Mouse (Mus musculus): ENCODE data around the gene Tmem179b. TPM values are rescaled to one million over a fixed set of nuclear protein-coding genes. Genes with fewer than 3 reads are reported as not detected.

Tmem179b gene
- polyA plus RNA-seq, 1 experiment from 2014 or later, result 36.5 TPM

GRCm38 (mm10) chr19:8803879-8804660, 29.8 kb upstream of the Tmem179b start:
- H3K9ac ChIP-seq, result no peak overlapping the region
- WGBS, result 94% methylated on average over 11 of the region's 11 CpGs
- H3K4me2 ChIP-seq, result no peak overlapping the region
- no peak overlapping the region; the same call in 1 of the 2 replicates for H3K27ac ChIP-seq
- no peaks in the 10 kb centered on the region for H3K9me3 ChIP-seq (replicated peaks)
- H3K4me1 ChIP-seq, result peaks cover 12% of the 10 kb centered on the region
- H3K27me3 ChIP-seq, result peaks cover 4% of the 10 kb centered on the region; the same call in 1 of the 2 replicates
- no peak for ATAC-seq
- H3K36me3 ChIP-seq (ENCODE audit: poor library complexity, severe bottlenecking), result peaks cover 58% of the 10 kb centered on the region
- H3K4me3 ChIP-seq, result no peak overlapping the region

GRCm38 (mm10) chr19:8803204-8803780, 29.0 kb upstream of the Tmem179b start:
- peaks cover 4% of the 10 kb centered on the region; the same call in 1 of the 2 replicates for H3K27me3 ChIP-seq
- H3K9ac ChIP-seq, result peak overlapping the region; percentile 34; the same call in 1 of the 2 replicates
- H3K27ac ChIP-seq, result peak overlapping the region; percentile 94
- H3K9me3 ChIP-seq (replicated peaks), result no peaks in the 10 kb centered on the region
- peak overlapping the region; percentile 69 for H3K4me2 ChIP-seq
- peak overlapping the region; percentile 63; the same call in 1 of the 2 replicates for H3K4me3 ChIP-seq
- WGBS, result 91% methylated on average over 9 of the region's 9 CpGs
- peaks cover 51% of the 10 kb centered on the region for H3K36me3 ChIP-seq (ENCODE audit: poor library complexity, severe bottlenecking)
- peaks cover 12% of the 10 kb centered on the region for H3K4me1 ChIP-seq
- ATAC-seq, result no peak

- Histone ChIP-seq H3K9ac (peak within 1 kb of the TSS; percentile 61), H3K27ac (peak within 1 kb of the TSS; percentile 94), H3K27me3 (peaks cover 4% of the 10 kb centered on the region; the same call in 1 of the 2 replicates), H3K4me3 (peak within 1 kb of the TSS; percentile 63), H3K36me3 (ENCODE audit: poor library complexity, severe bottlenecking) (peaks cover 40% of the 10 kb centered on the region), H3K9me3 (replicated peaks) (no peaks in the 10 kb centered on the region), H3K4me1 (peaks cover 19% of the 10 kb centered on the region), H3K4me2 (peak within 1 kb of the TSS; percentile 69)
- ATAC-seq, result peak; percentile 98
- under 1% methylated on average over 30 of the region's 30 CpGs for WGBS
Observed at GRCm38 (mm10) chr19:8802130-8802821, 28.0 kb upstream of the Tmem179b start, which contains the start of gene Zbtb3. TSS of gene Zbtb3 (plus strand) at chr19:8802555.

- Histone ChIP-seq H3K4me2 (peak overlapping the region; percentile 88; the same call in 1 of the 2 replicates), H3K9me3 (replicated peaks) (no peaks in the 10 kb centered on the region), H3K9ac (no peak overlapping the region), H3K36me3 (ENCODE audit: poor library complexity, severe bottlenecking) (peaks cover 32% of the 10 kb centered on the region), H3K4me1 (peaks cover 22% of the 10 kb centered on the region), H3K27me3 (peaks cover 4% of the 10 kb centered on the region; the same call in 1 of the 2 replicates), H3K4me3 (peak overlapping the region; percentile 62; the same call in 1 of the 2 replicates), H3K27ac (no peak overlapping the region)
- no peak for ATAC-seq
Observed at GRCm38 (mm10) chr19:8798947-8799315, 24.7 kb upstream of the Tmem179b start.

- ATAC-seq, result peak; percentile 72
- H3K9me3 ChIP-seq (replicated peaks), result no peaks in the 10 kb centered on the region
- peak within 1 kb of the TSS; percentile 88 for H3K4me2 ChIP-seq
- peak within 1 kb of the TSS; percentile 62 for H3K4me3 ChIP-seq
- peaks cover 32% of the 10 kb centered on the region for H3K36me3 ChIP-seq (ENCODE audit: poor library complexity, severe bottlenecking)
- 2% methylated on average over 25 of the region's 25 CpGs for WGBS
- peaks cover 22% of the 10 kb centered on the region for H3K4me1 ChIP-seq
- H3K9ac ChIP-seq, result peak within 1 kb of the TSS; percentile 77
- 0 out of 2 replicates have a peak within 1 kb of the TSS, but pooled peaks have one; percentile 12 for H3K27ac ChIP-seq
- peaks cover 4% of the 10 kb centered on the region; the same call in 1 of the 2 replicates for H3K27me3 ChIP-seq
Observed at GRCm38 (mm10) chr19:8798264-8798946, 24.1 kb upstream of the Tmem179b start, which contains the start of gene Polr2g. TSS of gene Polr2g (minus strand) at chr19:8798577.

DNA sequence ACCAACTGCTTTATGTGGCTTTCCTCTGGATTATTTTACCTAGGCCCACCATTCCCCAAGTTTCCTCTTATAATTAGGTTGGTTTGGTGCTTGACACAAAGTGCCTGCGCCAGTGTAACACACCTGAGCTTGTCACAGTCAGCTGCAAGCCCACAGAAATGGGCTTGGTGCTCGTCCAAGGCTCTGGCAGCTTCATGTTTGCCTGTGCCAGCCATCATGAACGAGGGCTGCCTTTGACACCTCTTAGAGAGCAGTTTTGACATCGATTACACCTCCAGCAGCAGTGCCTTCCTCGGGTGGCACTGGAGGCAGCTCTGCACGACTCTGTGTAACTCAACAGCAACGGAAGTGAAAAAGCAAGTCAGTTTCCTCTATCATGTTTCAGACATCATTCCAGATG, 15.9 kb upstream of the Tmem179b start:
- ATAC-seq, result no peak
- Histone ChIP-seq H3K9ac (no peak overlapping the region), H3K4me1 (peaks cover 12% of the 10 kb centered on the region), H3K27me3 (no peaks in the 10 kb centered on the region), H3K36me3 (ENCODE audit: poor library complexity, severe bottlenecking) (peaks cover 38% of the 10 kb centered on the region), H3K4me2 (no peak overlapping the region), H3K27ac (no peak overlapping the region), H3K9me3 (replicated peaks) (no peaks in the 10 kb centered on the region), H3K4me3 (no peak overlapping the region)
- WGBS, result 83% methylated on average over 7 of the region's 7 CpGs

- Histone ChIP-seq H3K36me3 (ENCODE audit: poor library complexity, severe bottlenecking) (peaks cover 31% of the 10 kb centered on the region), H3K9ac (no peak overlapping the region), H3K4me3 (no peak overlapping the region), H3K4me1 (peaks cover 15% of the 10 kb centered on the region), H3K27ac (peak overlapping the region; percentile 3; the same call in 1 of the 2 replicates), H3K9me3 (replicated peaks) (no peaks in the 10 kb centered on the region), H3K4me2 (no peak overlapping the region), H3K27me3 (no peaks in the 10 kb centered on the region)
- WGBS, result 29% methylated on average over 1 of the region's 1 CpGs
- no peak for ATAC-seq
Observed at GRCm38 (mm10) chr19:8789171-8789570, 14.9 kb upstream of the Tmem179b start.

GRCm38 (mm10) chr19:8788521-8788920, 14.3 kb upstream of the Tmem179b start:
- Histone ChIP-seq H3K36me3 (ENCODE audit: poor library complexity, severe bottlenecking) (peaks cover 31% of the 10 kb centered on the region), H3K27ac (peak overlapping the region; percentile 3; the same call in 1 of the 2 replicates), H3K4me3 (no peak overlapping the region), H3K4me2 (no peak overlapping the region), H3K9me3 (replicated peaks) (no peaks in the 10 kb centered on the region), H3K4me1 (peaks cover 15% of the 10 kb centered on the region), H3K9ac (no peak overlapping the region), H3K27me3 (no peaks in the 10 kb centered on the region)
- no peak for ATAC-seq
- 23% methylated on average over 3 of the region's 3 CpGs for WGBS

DNA sequence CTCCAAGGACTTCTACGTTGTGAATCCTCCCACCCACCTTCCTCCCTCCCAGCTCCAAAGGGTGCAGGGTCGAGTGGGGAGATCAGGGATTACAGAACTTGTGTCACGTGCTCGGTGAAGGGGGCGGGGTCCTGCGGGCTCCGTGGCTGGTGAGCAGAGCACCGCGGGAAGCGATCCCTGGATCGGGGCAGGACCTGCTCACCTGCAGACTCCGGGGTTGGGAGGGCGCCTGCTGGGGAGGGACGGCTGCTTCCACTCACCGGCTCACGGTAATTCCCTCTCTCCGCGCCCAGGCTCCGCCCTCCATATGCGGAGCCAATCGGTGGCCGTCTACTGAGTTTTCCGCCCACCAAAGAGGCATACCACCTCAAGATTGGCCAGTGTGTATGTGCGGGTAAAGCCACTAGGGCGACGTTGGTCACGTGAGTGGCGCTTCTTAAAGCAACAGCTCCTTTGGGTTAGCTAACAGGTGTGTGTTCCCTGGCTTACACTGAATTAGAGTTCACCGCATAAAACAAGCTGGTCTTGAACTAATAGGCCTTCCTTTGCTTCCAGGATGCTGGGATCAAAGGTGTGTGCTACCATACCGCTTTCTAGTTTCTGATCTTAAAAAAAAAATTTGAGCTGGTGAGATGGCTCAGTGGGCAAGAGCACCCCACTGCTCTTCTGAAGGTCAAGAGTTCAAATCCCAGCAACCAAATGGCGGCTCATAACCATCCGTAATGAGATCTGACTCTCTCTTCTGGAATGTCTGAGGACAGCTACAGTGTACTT, 11.9 kb upstream of the Tmem179b start, which contains the start of gene Taf6l:
TSS of gene Taf6l (minus strand) at position 410 of the 774 bp plus-strand sequence.
- ATAC-seq, result peak; percentile 100
- Histone ChIP-seq H3K36me3 (ENCODE audit: poor library complexity, severe bottlenecking) (peaks cover 37% of the 10 kb centered on the region), H3K4me3 (peak within 1 kb of the TSS; percentile 76), H3K27me3 (no peaks in the 10 kb centered on the region), H3K9ac (peak within 1 kb of the TSS; percentile 71), H3K27ac (peak within 1 kb of the TSS; percentile 68), H3K9me3 (replicated peaks) (no peaks in the 10 kb centered on the region), H3K4me2 (peak within 1 kb of the TSS; percentile 78), H3K4me1 (peaks cover 15% of the 10 kb centered on the region)
- 1% methylated on average over 32 of the region's 32 CpGs for WGBS

DNA sequence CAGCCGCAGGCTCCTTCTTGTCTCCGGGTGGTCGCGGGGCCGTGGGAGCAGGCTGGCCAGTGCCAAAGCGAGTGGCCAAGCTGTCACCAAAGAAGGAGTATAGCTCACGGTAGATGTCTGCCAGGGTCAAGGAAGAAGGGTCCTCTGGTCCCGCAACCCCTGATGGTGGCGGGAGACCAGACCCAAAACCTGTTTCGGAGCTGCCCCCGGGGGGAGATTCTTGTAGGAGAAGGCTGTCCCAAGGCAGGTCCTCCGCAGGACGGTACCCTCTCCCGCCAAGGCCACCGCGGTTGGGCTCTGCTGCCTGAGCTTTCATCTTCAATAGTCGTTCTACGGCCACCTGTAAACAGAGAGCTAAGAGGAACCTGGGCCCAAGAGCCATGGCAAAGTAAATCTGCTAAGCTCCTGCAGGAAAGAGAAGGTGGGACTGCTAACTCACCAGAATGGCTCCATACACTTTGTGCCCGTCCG, 719 bp upstream of the Tmem179b start:
- no peak for ATAC-seq
- H3K36me3 ChIP-seq (ENCODE audit: poor library complexity, severe bottlenecking), result peaks cover 46% of the 10 kb centered on the region
- peak overlapping the region; percentile 100 for H3K4me2 ChIP-seq
- peaks cover 38% of the 10 kb centered on the region for H3K4me1 ChIP-seq
- no peaks in the 10 kb centered on the region for H3K9me3 ChIP-seq (replicated peaks)
- peak overlapping the region; percentile 96 for H3K9ac ChIP-seq
- peak overlapping the region; percentile 99 for H3K27ac ChIP-seq
- 6% methylated on average over 20 of the region's 20 CpGs for WGBS
- no peaks in the 10 kb centered on the region for H3K27me3 ChIP-seq
- peak overlapping the region; percentile 70 for H3K4me3 ChIP-seq
